Mouse (Mus musculus) G1E (cell line): ENCODE results near the gene Gprasp1.
"Not testable (repeated sequence)": the region's sequence is repeated elsewhere in the genome, so short reads cannot be mapped to it uniquely, and the experiment has no call there.

Experiments
- CTCF ChIP-seq: IDR thresholded peaks from 2 replicates; pipeline ENCODE4 v1.5.1; 2012; ENCODE audit warnings: low read depth, low read length, inconsistent platforms, mixed read lengths
- GATA1 ChIP-seq: IDR thresholded peaks from 2 replicates; pipeline ENCODE4 v1.6.1; 2012; ENCODE audit warnings: borderline replicate concordance, low read length, inconsistent platforms, mixed read lengths
- GATA2 ChIP-seq: IDR thresholded peaks from 2 replicates; pipeline ENCODE4 v1.6.1; 2012; ENCODE audit warnings: low read depth, low read length, inconsistent platforms, borderline replicate concordance
- TAL1 ChIP-seq: conservative IDR thresholded peaks from 2 replicates; pipeline ENCODE4 v1.6.1; 2012; ENCODE audit warnings: low read depth, low read length, inconsistent platforms, mixed read lengths

DNA sequence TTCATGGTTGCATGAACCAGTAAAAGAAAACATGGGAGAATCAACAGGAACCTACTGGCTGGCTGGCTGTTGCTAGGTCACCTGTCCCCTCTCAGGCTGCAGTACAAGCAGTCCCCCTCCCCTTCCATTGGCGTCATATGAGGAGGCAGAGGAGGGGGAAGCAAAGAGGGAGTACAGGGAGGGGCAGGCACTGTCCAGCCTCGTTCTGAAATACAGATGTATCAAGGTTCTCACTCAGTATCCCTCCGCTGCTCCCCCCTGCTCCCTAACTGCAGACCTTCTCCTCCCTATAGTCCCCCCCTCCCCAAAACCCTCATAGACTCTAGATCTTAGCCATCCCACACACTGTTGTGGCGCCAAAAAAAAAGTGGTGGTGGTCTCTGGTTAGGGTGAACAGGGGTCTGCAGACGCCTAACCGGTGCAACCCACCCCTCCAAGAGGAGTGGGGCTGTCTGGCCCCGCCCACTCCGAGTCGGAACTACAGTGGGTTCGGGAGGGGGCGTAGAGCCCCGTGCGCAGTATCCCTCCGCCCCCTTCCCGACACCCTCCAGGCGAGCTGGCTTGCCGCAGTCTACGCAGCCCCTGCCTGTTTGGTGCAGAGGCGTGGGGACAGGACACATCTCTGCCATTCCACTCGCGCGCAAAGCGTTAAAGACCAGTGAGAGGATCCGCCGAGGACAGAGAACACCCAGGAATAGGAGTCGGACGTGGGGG is 53.2 kb downstream of the Gprasp1 start:
- TF ChIP-seq GATA2, GATA1, CTCF, TAL1: not testable (repeated sequence)
